Mouse (Mus musculus) forebrain, embryonic 11.5 days (tissue): ENCODE measurements around the gene Spns2. TPM values are rescaled to one million over a fixed set of nuclear protein-coding genes. Genes with fewer than 3 reads are reported as not detected.

Experiments used
- ATAC-seq: fragments of 200-750 bp; cut with Nextera tagmentation; replicated peaks from 2 replicates; pipeline ENCODE4 v1.8.0; 2017; ENCODE audit warnings: moderate TSS enrichment; ENCODE audit not compliant: low FRiP score
- DNase-seq: peaks from one replicate; pipeline ENCODE4 v3.0.0-alpha.2; 2017; ENCODE audit warnings: low spot score
- H3K27ac ChIP-seq: fragments of 300-500 bp; sonication (generic); 2 replicates; pipeline ENCODE4 v1.5.1; 2014; ENCODE audit warnings: low read depth, low read length
- H3K27me3 ChIP-seq: fragments of 300-500 bp; sonication (generic); 2 replicates; pipeline ENCODE4 v1.6.1; 2014; ENCODE audit warnings: mild to moderate bottlenecking, low read length, mixed read lengths; ENCODE audit not compliant: control insufficient read depth, insufficient read depth
- H3K36me3 ChIP-seq: fragments of 300-500 bp; sonication (generic); 2 replicates; pipeline ENCODE4 v1.6.1; 2014; ENCODE audit warnings: mild to moderate bottlenecking, low read length, moderate library complexity, mixed read lengths; ENCODE audit not compliant: control insufficient read depth, insufficient read depth
- H3K4me1 ChIP-seq: fragments of 300-500 bp; sonication (generic); replicated peaks from 2 replicates; pipeline ENCODE4 v1.6.1; 2014; ENCODE audit warnings: low read length, mixed read lengths; ENCODE audit not compliant: control insufficient read depth, insufficient read depth
- H3K4me2 ChIP-seq: fragments of 300-500 bp; sonication (generic); 2 replicates; pipeline ENCODE4 v1.6.1; 2014; ENCODE audit warnings: low read depth, mild to moderate bottlenecking, low read length, moderate library complexity, mixed read lengths; ENCODE audit not compliant: severe bottlenecking
- H3K4me3 ChIP-seq: fragments of 300-500 bp; sonication (generic); 2 replicates; pipeline ENCODE4 v1.5.1; 2014; ENCODE audit warnings: low read depth, low read length
- H3K9ac ChIP-seq: fragments of 300-500 bp; sonication (generic); 2 replicates; pipeline ENCODE4 v1.6.1; 2014; ENCODE audit warnings: low read length
- H3K9me3 ChIP-seq: fragments of 300-500 bp; sonication (generic); 2 replicates; pipeline ENCODE4 v1.6.1; 2016; ENCODE audit warnings: low read length, mixed read lengths; ENCODE audit not compliant: control insufficient read depth
- WGBS: fragments of 180-500 bp; shearing (Covaris S2); extraction: QIAGEN DNeasy Blood & Tissue Kit; methylation state at CpG from one replicate; pipeline ENCODE4 v1.1.7; 2014; 5-methylcytosine and 5-hydroxymethylcytosine counted together
- polyA plus RNA-seq: library from polyadenylated mRNA; unstranded; fragments of >200 nt; fragmentation: Nextera tagmentation; extraction: Ambion mirVana; gene quantifications from 2 replicates; pipeline ENCODE4 v1.2.1, GENCODE M21; 2014

The Spns2 gene
- polyA plus RNA-seq, 1 experiment from 2014 or later = 4.0 TPM

GRCm38 (mm10) chr11:72494046-72494988 lies 4.6 kb upstream of the Spns2 start:
- WGBS = 51% methylated on average over 8 of the region's 8 CpGs
- no peak overlapping the region for H3K9ac ChIP-seq

GRCm38 (mm10) chr11:72491130-72491960 lies 1.6 kb upstream of the Spns2 start:
- Histone ChIP-seq H3K9me3 (no peaks in the 10 kb centered on the region), H3K9ac (no peak overlapping the region), H3K4me2 (no peak overlapping the region), H3K27ac (no peak overlapping the region), H3K4me1 (peaks cover 3% of the 10 kb centered on the region; the same call in 1 of the 2 replicates), H3K27me3 (peaks cover 17% of the 10 kb centered on the region), H3K36me3 (no peaks in the 10 kb centered on the region), H3K4me3 (no peak overlapping the region)
- 72% methylated on average over 15 of the region's 15 CpGs for WGBS
- ATAC-seq = no peak
- no peak for DNase-seq

More at GRCm38 (mm10) chr11:72494046-72494988, 4.6 kb upstream of the Spns2 start:
- Histone ChIP-seq H3K27me3 (peaks cover under 1% of the 10 kb centered on the region; the same call in 1 of the 2 replicates), H3K27ac (no peak overlapping the region), H3K4me3 (no peak overlapping the region), H3K9me3 (no peaks in the 10 kb centered on the region), H3K4me2 (no peak overlapping the region), H3K36me3 (no peaks in the 10 kb centered on the region), H3K4me1 (peaks cover under 1% of the 10 kb centered on the region; the same call in 1 of the 2 replicates)
- DNase-seq (no peak), ATAC-seq (no peak)

GRCm38 (mm10) chr11:72489397-72489796 lies 307 bp downstream of the Spns2 start:
- under 1% methylated on average over 33 of the region's 42 CpGs for WGBS
- Histone ChIP-seq H3K27me3 (peaks cover 17% of the 10 kb centered on the region), H3K27ac (no peak overlapping the region; the same call in 1 of the 2 replicates), H3K9ac (peak overlapping the region; percentile 53), H3K4me2 (peak overlapping the region; percentile 84), H3K4me1 (peaks cover 3% of the 10 kb centered on the region; the same call in 1 of the 2 replicates), H3K36me3 (no peaks in the 10 kb centered on the region), H3K4me3 (peak overlapping the region; percentile 61), H3K9me3 (no peaks in the 10 kb centered on the region)
- 0 out of 2 replicates have a peak, but pooled peaks have one; percentile 16 for ATAC-seq
- peak; percentile 68 for DNase-seq

- Histone ChIP-seq H3K27me3 (peaks cover 17% of the 10 kb centered on the region), H3K36me3 (no peaks in the 10 kb centered on the region), H3K9me3 (no peaks in the 10 kb centered on the region), H3K4me3 (peak overlapping the region; percentile 61), H3K9ac (peak overlapping the region; percentile 53), H3K4me2 (peak overlapping the region; percentile 84), H3K27ac (peak overlapping the region; percentile 59), H3K4me1 (peaks cover 3% of the 10 kb centered on the region; the same call in 1 of the 2 replicates)
- DNase-seq (peak; percentile 75), ATAC-seq (peak; percentile 48)
- under 1% methylated on average over 38 of the region's 38 CpGs for WGBS
Observed at GRCm38 (mm10) chr11:72488753-72489271, 892 bp downstream of the Spns2 start.

GRCm38 (mm10) chr11:72487739-72488138 lies 2.0 kb downstream of the Spns2 start:
- Histone ChIP-seq H3K4me1 (peaks cover 3% of the 10 kb centered on the region; the same call in 1 of the 2 replicates), H3K27me3 (peaks cover 17% of the 10 kb centered on the region)
- WGBS = 96% methylated on average over 2 of the region's 2 CpGs

GRCm38 (mm10) chr11:72487171-72487570 lies 2.5 kb downstream of the Spns2 start:
- ATAC-seq (no peak), DNase-seq (no peak)
- H3K9ac ChIP-seq = no peak overlapping the region
- H3K4me3 ChIP-seq = no peak overlapping the region
- no peak overlapping the region; the same call in 1 of the 2 replicates for H3K4me2 ChIP-seq
- WGBS = 61% methylated on average over 5 of the region's 5 CpGs
- H3K4me1 ChIP-seq = peaks cover 3% of the 10 kb centered on the region; the same call in 1 of the 2 replicates
- no peak overlapping the region for H3K27ac ChIP-seq
- no peaks in the 10 kb centered on the region for H3K9me3 ChIP-seq
- H3K36me3 ChIP-seq = no peaks in the 10 kb centered on the region
- H3K27me3 ChIP-seq = peaks cover 17% of the 10 kb centered on the region

More at GRCm38 (mm10) chr11:72487739-72488138, 2.0 kb downstream of the Spns2 start:
- Histone ChIP-seq H3K27ac (no peak overlapping the region), H3K4me2 (peak overlapping the region; percentile 84; the same call in 1 of the 2 replicates), H3K9ac (no peak overlapping the region), H3K36me3 (no peaks in the 10 kb centered on the region), H3K4me3 (no peak overlapping the region), H3K9me3 (no peaks in the 10 kb centered on the region)
- ATAC-seq (no peak), DNase-seq (no peak)

- Histone ChIP-seq H3K27ac (no peak overlapping the region), H3K36me3 (no peaks in the 10 kb centered on the region), H3K4me1 (peaks cover 3% of the 10 kb centered on the region; the same call in 1 of the 2 replicates), H3K27me3 (peaks cover 17% of the 10 kb centered on the region), H3K9me3 (no peaks in the 10 kb centered on the region), H3K9ac (no peak overlapping the region), H3K4me3 (no peak overlapping the region), H3K4me2 (no peak overlapping the region)
- no peak for ATAC-seq
- DNase-seq = no peak
- 75% methylated on average over 11 of the region's 11 CpGs for WGBS
Observed at GRCm38 (mm10) chr11:72485960-72486359, 3.7 kb downstream of the Spns2 start.

- Histone ChIP-seq H3K36me3 (no peaks in the 10 kb centered on the region), H3K9me3 (no peaks in the 10 kb centered on the region), H3K4me1 (peaks cover 3% of the 10 kb centered on the region; the same call in 1 of the 2 replicates), H3K9ac (no peak overlapping the region), H3K27ac (no peak overlapping the region), H3K27me3 (peaks cover 17% of the 10 kb centered on the region), H3K4me3 (no peak overlapping the region), H3K4me2 (no peak overlapping the region)
- 69% methylated on average over 5 of the region's 5 CpGs for whole genome bisulfite sequencing
- ATAC-seq = no peak
- DNase-seq = no peak
Observed at GRCm38 (mm10) chr11:72485157-72485556, 4.5 kb downstream of the Spns2 start.
